Mouse (Mus musculus) ES-Bruce4 (cell line): ENCODE data around the gene Rhox3h.
"Not testable (repeated sequence)": the region's sequence is repeated elsewhere in the genome, so short reads cannot be mapped to it uniquely, and the experiment has no call there.

Experiments used
- CTCF ChIP-seq: IDR thresholded peaks from one replicate; pipeline ENCODE4 v1.8.1; 2011; ENCODE audit warnings: low read depth, low read length
- EP300 ChIP-seq: IDR thresholded peaks from 2 replicates; pipeline ENCODE4 v1.6.1; 2011; ENCODE audit warnings: low read depth, low read length; ENCODE audit not compliant: insufficient read depth
- POLR2A ChIP-seq: IDR thresholded peaks from one replicate; pipeline ENCODE4 v1.8.1; 2011; ENCODE audit warnings: low read length; ENCODE audit not compliant: insufficient read depth

DNA sequence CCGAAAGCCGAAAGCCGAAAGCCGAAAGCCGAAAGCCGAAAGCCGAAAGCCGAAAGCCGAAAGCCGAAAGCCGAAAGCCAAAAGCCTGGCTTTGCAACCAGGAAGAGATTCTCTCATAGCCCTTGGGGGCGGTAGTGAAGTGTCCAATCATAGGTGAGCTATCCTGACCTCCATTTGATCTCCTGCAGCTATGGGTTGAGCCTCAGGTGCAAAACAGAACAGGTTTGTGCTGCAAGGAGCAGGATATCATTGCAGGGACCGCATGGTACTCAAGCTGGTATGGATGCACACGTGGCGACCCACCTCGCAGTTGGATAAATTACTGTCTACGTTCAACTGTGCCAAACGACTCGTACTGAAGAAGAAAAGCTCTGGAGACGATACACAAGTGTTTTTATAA lies 17.3 kb downstream of the Rhox3h start, which contains the start of gene Rhox4g:
- not testable (repeated sequence) for TF ChIP-seq POLR2A, CTCF, EP300
